Mouse (Mus musculus) embryonic facial prominence, embryonic 15.5 days (tissue): ENCODE results near the gene Pank1. TPM values are rescaled to one million over a fixed set of nuclear protein-coding genes. Genes with fewer than 3 reads are reported as not detected.
A peak's percentile ranks its signal among the peaks of the same experiment; 100 is the strongest.

Experiments
- ATAC-seq: fragments of 200-750 bp; cut with Nextera tagmentation; 2 replicates; pipeline ENCODE4 v1.8.0; 2017; ENCODE audit warnings: low read depth, moderate TSS enrichment; ENCODE audit not compliant: insufficient number of reproducible peaks, low FRiP score, low TSS enrichment
- H3K27ac ChIP-seq: fragments of 300-500 bp; sonication (generic); replicated peaks from 2 replicates; pipeline ENCODE4 v1.5.1; 2015; ENCODE audit warnings: mild to moderate bottlenecking, inconsistent platforms
- H3K27me3 ChIP-seq: fragments of 300-500 bp; sonication (generic); 2 replicates; pipeline ENCODE4 v1.6.1; 2015; ENCODE audit warnings: inconsistent platforms
- H3K36me3 ChIP-seq: fragments of 300-500 bp; sonication (generic); 2 replicates; pipeline ENCODE4 v1.6.1; 2015; ENCODE audit warnings: mild to moderate bottlenecking, inconsistent platforms
- H3K4me1 ChIP-seq: fragments of 300-500 bp; sonication (generic); 2 replicates; pipeline ENCODE4 v1.6.1; 2015; ENCODE audit warnings: inconsistent platforms
- H3K4me2 ChIP-seq: fragments of 300-500 bp; sonication (generic); replicated peaks from 2 replicates; pipeline ENCODE4 v1.6.1; 2015; ENCODE audit warnings: mild to moderate bottlenecking, inconsistent platforms
- H3K4me3 ChIP-seq: fragments of 300-500 bp; sonication (generic); replicated peaks from 2 replicates; pipeline ENCODE4 v1.5.1; 2015; ENCODE audit warnings: mild to moderate bottlenecking, inconsistent platforms
- H3K9ac ChIP-seq: fragments of 300-500 bp; sonication (generic); 2 replicates; pipeline ENCODE4 v1.6.1; 2015; ENCODE audit warnings: inconsistent platforms
- H3K9me3 ChIP-seq: fragments of 300-500 bp; sonication (generic); replicated peaks from 2 replicates; pipeline ENCODE4 v1.6.1; 2016; ENCODE audit warnings: inconsistent platforms
- WGBS: fragments of 180-500 bp; shearing (Covaris S2); methylation state at CpG from one replicate; pipeline ENCODE4 v1.1.7; 2015; 5-methylcytosine and 5-hydroxymethylcytosine counted together
- microRNA counts: library from miRNA; unstranded; fragments of <30 nt; microRNA quantifications from one replicate; lab custom pipeline; 2016
- microRNA-seq: library from miRNA; unstranded; fragments of <30 nt; microRNA quantifications from one replicate; pipeline ENCODE4, GENCODE M21; 2016; ENCODE audit warnings: borderline number of aligned reads
- polyA plus RNA-seq: library from polyadenylated mRNA; unstranded; fragments of >200 nt; fragmentation: Nextera tagmentation; extraction: Ambion mirVana; gene quantifications from 2 replicates; pipeline ENCODE4 v1.2.1, GENCODE M21; 2015

The Pank1 gene
- polyA plus RNA-seq, 1 experiment from 2014 or later = 7.5 TPM

DNA sequence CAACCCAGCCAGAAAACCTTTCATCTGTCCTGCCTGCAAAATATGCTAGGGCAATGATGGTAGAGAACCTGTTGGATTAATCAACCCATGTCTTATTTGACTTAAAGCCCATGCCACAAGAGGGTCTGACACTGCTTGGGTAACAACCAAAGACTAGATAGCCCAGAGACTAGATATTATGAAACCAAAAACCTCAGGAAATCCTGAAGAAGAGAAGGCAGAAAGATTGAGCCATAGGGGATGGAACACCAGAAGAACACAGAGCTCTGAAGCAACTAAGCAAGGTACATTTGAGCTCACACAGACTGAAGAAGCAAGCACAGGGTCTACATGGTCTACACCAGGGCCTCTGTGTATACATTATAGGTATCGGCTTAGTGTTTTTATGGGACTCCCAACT lies 100.3 kb downstream of the Pank1 start:
- Histone ChIP-seq H3K36me3 (no peaks in the 10 kb centered on the region), H3K4me2 (no peak overlapping the region), H3K27ac (no peak overlapping the region), H3K27me3 (no peaks in the 10 kb centered on the region), H3K9ac (no peak overlapping the region), H3K4me1 (no peaks in the 10 kb centered on the region), H3K9me3 (no peaks in the 10 kb centered on the region), H3K4me3 (no peak overlapping the region)
- 97% methylated on average over 1 of the region's 1 CpGs for WGBS
- no peak for ATAC-seq

DNA sequence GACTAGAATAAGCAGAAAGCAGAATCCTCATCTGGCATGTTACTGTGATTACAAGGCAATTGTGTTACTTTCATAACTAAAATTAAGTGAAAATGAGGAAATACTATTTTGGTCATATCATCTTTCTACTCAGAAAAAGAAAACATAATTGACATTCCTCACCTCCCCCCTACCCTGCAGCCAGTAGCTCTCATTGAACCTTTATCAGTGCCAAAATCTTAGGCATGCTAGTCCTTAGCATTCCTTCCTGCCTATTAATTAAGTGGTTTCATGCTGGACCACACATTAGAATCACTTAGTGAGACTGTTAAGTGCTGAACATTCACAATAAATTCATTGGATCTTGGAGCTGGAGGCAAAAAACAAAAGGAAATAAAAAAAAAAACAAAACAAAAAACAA lies 101.2 kb downstream of the Pank1 start:
- ATAC-seq = no peak
- Histone ChIP-seq H3K4me3 (no peak overlapping the region), H3K27me3 (no peaks in the 10 kb centered on the region)

DNA sequence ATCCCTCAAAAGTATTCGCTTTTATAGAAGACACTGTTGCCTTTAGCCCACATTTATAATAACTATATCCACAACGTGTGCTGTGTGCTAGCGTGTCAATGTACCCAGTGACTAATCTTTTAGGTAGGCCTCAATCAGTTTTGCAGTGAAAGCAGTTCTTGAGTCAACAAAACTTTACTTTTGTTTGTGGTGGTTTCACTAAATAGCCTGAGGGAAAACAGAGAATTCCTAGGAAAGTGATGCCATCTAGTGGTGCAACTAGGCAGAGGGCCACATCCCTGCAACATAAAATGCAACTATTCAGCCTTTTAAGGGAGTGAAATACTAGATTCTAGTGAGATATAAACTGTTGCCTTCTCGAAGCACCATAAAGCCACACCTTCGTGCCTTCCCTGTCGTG lies 106.5 kb downstream of the Pank1 start:
- Histone ChIP-seq H3K27ac (no peak overlapping the region), H3K4me2 (no peak overlapping the region), H3K27me3 (no peaks in the 10 kb centered on the region), H3K36me3 (no peaks in the 10 kb centered on the region), H3K4me3 (no peak overlapping the region), H3K9ac (no peak overlapping the region), H3K4me1 (no peaks in the 10 kb centered on the region), H3K9me3 (no peaks in the 10 kb centered on the region)
- 18% methylated on average over 6 of the region's 6 CpGs for WGBS
- no peak for ATAC-seq

More for the DNA sequence above, 101.2 kb downstream of the Pank1 start:
- Histone ChIP-seq H3K4me2 (no peak overlapping the region), H3K4me1 (no peaks in the 10 kb centered on the region), H3K27ac (no peak overlapping the region), H3K36me3 (no peaks in the 10 kb centered on the region), H3K9me3 (no peaks in the 10 kb centered on the region), H3K9ac (no peak overlapping the region)

DNA sequence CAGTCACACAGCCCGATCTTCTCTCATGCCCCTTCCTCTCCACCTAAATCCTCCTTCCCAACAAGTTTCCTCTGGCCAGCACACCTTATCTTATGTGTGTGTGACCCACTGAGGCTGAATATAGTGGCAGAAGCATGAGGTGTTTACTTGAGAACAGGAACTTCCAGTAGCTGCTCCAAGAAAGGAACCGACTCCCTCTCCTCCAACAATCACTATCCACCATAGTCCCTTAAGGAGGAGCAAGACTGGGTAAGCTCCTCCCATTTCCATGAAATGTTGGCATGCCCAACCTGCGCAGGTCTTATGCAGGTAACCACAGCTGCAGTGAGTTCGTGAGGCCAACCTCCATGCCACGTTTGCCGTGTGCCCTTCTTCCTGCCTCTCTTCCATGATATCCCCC lies 108.5 kb downstream of the Pank1 start:
- WGBS = 78% methylated on average over 6 of the region's 6 CpGs
- H3K9me3 ChIP-seq = no peaks in the 10 kb centered on the region
- H3K4me3 ChIP-seq = no peak overlapping the region
- H3K4me2 ChIP-seq = no peak overlapping the region
- no peaks in the 10 kb centered on the region for H3K27me3 ChIP-seq
- H3K4me1 ChIP-seq = no peaks in the 10 kb centered on the region
- no peak overlapping the region for H3K27ac ChIP-seq
- no peaks in the 10 kb centered on the region for H3K36me3 ChIP-seq
- no peak for ATAC-seq
- no peak overlapping the region for H3K9ac ChIP-seq

DNA sequence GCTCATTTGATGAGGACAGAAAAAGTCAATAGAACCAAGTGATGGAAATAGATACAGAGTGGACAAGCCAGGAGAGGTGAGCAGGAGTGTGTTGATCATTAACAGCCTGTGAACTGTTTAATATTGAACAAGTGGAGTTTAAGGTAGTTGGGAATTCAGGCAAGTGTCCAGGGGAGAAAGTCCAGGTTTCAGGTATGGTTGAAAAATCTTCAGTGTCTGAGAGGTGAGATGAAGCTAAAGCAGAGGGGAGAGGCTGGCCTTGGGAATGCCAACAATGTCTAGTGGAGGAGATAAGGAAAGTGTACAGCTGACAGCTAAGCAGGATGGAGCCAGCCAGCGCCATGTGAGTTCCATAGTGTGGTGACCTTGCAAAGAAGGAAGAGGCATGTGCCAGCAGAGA lies 120.5 kb downstream of the Pank1 start:
- Histone ChIP-seq H3K4me1 (no peaks in the 10 kb centered on the region), H3K27me3 (no peaks in the 10 kb centered on the region), H3K4me2 (no peak overlapping the region), H3K9me3 (no peaks in the 10 kb centered on the region), H3K27ac (no peak overlapping the region), H3K9ac (no peak overlapping the region), H3K4me3 (no peak overlapping the region), H3K36me3 (no peaks in the 10 kb centered on the region)
- no peak for ATAC-seq
- WGBS = 79% methylated on average over 1 of the region's 1 CpGs

MicroRNAs encoded within 50 kb of the gene (microRNA counts, 519-probe panel; counts per million panel counts)
- 3,067 counts per million, percentile 74 among the panel's probes with 10 or more counts for microRNA mmu-miR-107 (lab: Ali Mortazavi, UCI)

Small RNAs within 50 kb of the gene (microRNA-seq; reads per million reads assigned to microRNA genes)
- 1,159 reads per million, percentile 77 among the genes with 10 or more reads in this experiment for gene Mir107

Other genes with a start within 250 kb of the Pank1 start
- gene Ifit1bl2, start 238.7 kb downstream of the Pank1 start, polyA plus RNA-seq = 0.13 and 0.24 TPM in 2 replicates
- gene Ifit1, start 238.6 kb downstream of the Pank1 start, polyA plus RNA-seq = 1.1 and 1.2 TPM in 2 replicates
- gene Slc16a12, start 132.2 kb downstream of the Pank1 start, polyA plus RNA-seq = 1.2 TPM in 2 replicates
- gene Kif20b, start 42.9 kb upstream of the Pank1 start, polyA plus RNA-seq = 45.4 and 47.1 TPM in 2 replicates